Mouse (Mus musculus): ENCODE results near the gene B3gnt2. TPM values are rescaled to one million over a fixed set of nuclear protein-coding genes. Genes with fewer than 3 reads are reported as not detected.
A peak's percentile ranks its signal among the peaks of the same experiment; 100 is the strongest.

The B3gnt2 gene
- polyA plus RNA-seq, 1 experiment from 2014 or later: 7.5 TPM

DNA sequence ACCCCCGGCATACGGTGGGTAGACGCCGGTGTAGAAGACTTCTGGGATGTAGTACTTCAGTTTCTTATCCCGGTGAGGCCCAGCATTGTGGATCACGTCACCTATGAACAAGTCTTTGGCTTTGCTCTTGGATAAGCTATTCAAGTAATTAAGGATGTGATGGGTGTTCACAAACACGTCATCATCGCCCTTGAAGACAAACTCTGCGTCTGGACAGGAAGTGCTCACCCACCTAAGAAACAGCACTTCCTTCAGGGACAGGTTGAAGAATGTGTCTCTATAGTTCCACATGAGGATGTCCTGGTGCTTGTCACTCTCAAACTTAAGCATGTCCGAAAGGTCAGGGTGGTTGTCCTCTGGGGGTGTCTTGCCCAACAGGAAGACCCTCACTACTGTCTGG is 24.5 kb downstream of the B3gnt2 start:
- H3K9ac ChIP-seq: no peak overlapping the region
- H3K4me1 ChIP-seq (ENCODE audit: insufficient read depth): no peaks in the 10 kb centered on the region
- peaks cover 6% of the 10 kb centered on the region; the same call in 1 of the 2 replicates for H3K36me3 ChIP-seq (ENCODE audit: insufficient read depth)
- ATAC-seq (ENCODE audit: insufficient read depth): no peak
- 87% methylated on average over 10 of the region's 10 CpGs for WGBS
- H3K4me3 ChIP-seq (ENCODE audit: low read depth, low read length): no peak overlapping the region
- no peak for TF ChIP-seq CTCF (IDR thresholded peaks at IDR 0.05; ENCODE audit: low read depth)
- no peaks in the 10 kb centered on the region for H3K9me3 ChIP-seq (ENCODE audit: low read depth, low read length)
- no peaks in the 10 kb centered on the region for H3K27me3 ChIP-seq (ENCODE audit: insufficient read depth, low read length)
- DNase-seq: no peak
- H3K27ac ChIP-seq (ENCODE audit: low read depth): no peak overlapping the region
- H3K4me2 ChIP-seq: no peak overlapping the region

DNA sequence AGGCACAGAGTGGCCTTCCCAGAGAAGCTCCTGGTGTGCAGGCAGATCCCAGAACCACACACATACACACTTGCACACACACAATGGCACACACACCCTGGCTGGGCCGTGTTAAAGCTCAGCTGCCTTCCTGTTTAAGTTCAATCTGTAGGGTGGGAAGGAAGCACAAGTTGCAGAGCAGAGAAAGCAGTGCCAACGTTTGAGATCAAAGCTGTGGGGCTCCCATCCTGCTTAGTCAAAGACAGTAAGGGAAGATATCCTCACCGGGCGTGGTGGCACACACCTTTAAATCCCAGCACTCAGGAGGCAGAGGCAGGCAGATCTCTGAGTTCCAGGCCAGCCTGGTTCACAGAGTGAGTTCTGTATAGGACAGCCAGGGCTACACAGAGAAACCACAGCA is 28.2 kb downstream of the B3gnt2 start:
- no peak overlapping the region for H3K4me3 ChIP-seq (ENCODE audit: low read depth, low read length)
- H3K36me3 ChIP-seq (ENCODE audit: insufficient read depth): peaks cover 6% of the 10 kb centered on the region; the same call in 1 of the 2 replicates
- H3K9me3 ChIP-seq (ENCODE audit: low read depth, low read length): no peaks in the 10 kb centered on the region
- H3K4me1 ChIP-seq (ENCODE audit: insufficient read depth): no peaks in the 10 kb centered on the region
- ATAC-seq (ENCODE audit: insufficient read depth) (no peak), DNase-seq (no peak)
- H3K4me2 ChIP-seq: no peak overlapping the region
- no peak for TF ChIP-seq CTCF (IDR thresholded peaks at IDR 0.05; ENCODE audit: low read depth)
- no peak overlapping the region for H3K9ac ChIP-seq
- H3K27ac ChIP-seq (ENCODE audit: low read depth): no peak overlapping the region
- WGBS: 67% methylated on average over 4 of the region's 4 CpGs
- no peaks in the 10 kb centered on the region for H3K27me3 ChIP-seq (ENCODE audit: insufficient read depth, low read length)

- Histone ChIP-seq H3K9ac (no peak overlapping the region), H3K27ac (ENCODE audit: low read depth) (no peak overlapping the region), H3K4me1 (ENCODE audit: insufficient read depth) (no peaks in the 10 kb centered on the region), H3K36me3 (ENCODE audit: insufficient read depth) (peaks cover 6% of the 10 kb centered on the region; the same call in 1 of the 2 replicates), H3K4me3 (ENCODE audit: low read depth, low read length) (no peak overlapping the region), H3K27me3 (ENCODE audit: insufficient read depth, low read length) (no peaks in the 10 kb centered on the region), H3K4me2 (no peak overlapping the region), H3K9me3 (ENCODE audit: low read depth, low read length) (no peaks in the 10 kb centered on the region)
- DNase-seq (no peak), ATAC-seq (ENCODE audit: insufficient read depth) (no peak)
- WGBS: 77% methylated on average over 11 of the region's 11 CpGs
- no peak for TF ChIP-seq CTCF (IDR thresholded peaks at IDR 0.05; ENCODE audit: low read depth)
Observed at GRCm38 (mm10) chr11:22831916-22832315, 28.8 kb downstream of the B3gnt2 start.

GRCm38 (mm10) chr11:22830684-22831083 is 30.1 kb downstream of the B3gnt2 start:
- Histone ChIP-seq H3K9ac (no peak overlapping the region), H3K4me2 (no peak overlapping the region), H3K4me3 (ENCODE audit: low read depth, low read length) (no peak overlapping the region), H3K36me3 (ENCODE audit: insufficient read depth) (peaks cover 6% of the 10 kb centered on the region; the same call in 1 of the 2 replicates), H3K27me3 (ENCODE audit: insufficient read depth, low read length) (no peaks in the 10 kb centered on the region), H3K9me3 (ENCODE audit: low read depth, low read length) (no peaks in the 10 kb centered on the region), H3K27ac (ENCODE audit: low read depth) (no peak overlapping the region), H3K4me1 (ENCODE audit: insufficient read depth) (no peaks in the 10 kb centered on the region)
- DNase-seq (no peak), ATAC-seq (ENCODE audit: insufficient read depth) (no peak; the same call in 1 of the 2 replicates)
- TF ChIP-seq CTCF (IDR thresholded peaks at IDR 0.05; ENCODE audit: low read depth): no peak
- whole genome bisulfite sequencing: 71% methylated on average over 6 of the region's 6 CpGs

- ATAC-seq (ENCODE audit: insufficient read depth) (no peak), DNase-seq (no peak)
- H3K36me3 ChIP-seq (ENCODE audit: insufficient read depth): peaks cover 6% of the 10 kb centered on the region; the same call in 1 of the 2 replicates
- WGBS: 50% methylated on average over 5 of the region's 5 CpGs
- no peaks in the 10 kb centered on the region for H3K9me3 ChIP-seq (ENCODE audit: low read depth, low read length)
- H3K27ac ChIP-seq (ENCODE audit: low read depth): 0 out of 2 replicates have a peak overlapping the region, but pooled peaks have one; percentile 20
- H3K9ac ChIP-seq: no peak overlapping the region
- TF ChIP-seq CTCF (IDR thresholded peaks at IDR 0.05; ENCODE audit: low read depth): no peak
- H3K4me3 ChIP-seq (ENCODE audit: low read depth, low read length): no peak overlapping the region
- no peaks in the 10 kb centered on the region for H3K27me3 ChIP-seq (ENCODE audit: insufficient read depth, low read length)
- no peak overlapping the region for H3K4me2 ChIP-seq
- H3K4me1 ChIP-seq (ENCODE audit: insufficient read depth): no peaks in the 10 kb centered on the region
Observed at GRCm38 (mm10) chr11:22830179-22830611, 30.6 kb downstream of the B3gnt2 start.

DNA sequence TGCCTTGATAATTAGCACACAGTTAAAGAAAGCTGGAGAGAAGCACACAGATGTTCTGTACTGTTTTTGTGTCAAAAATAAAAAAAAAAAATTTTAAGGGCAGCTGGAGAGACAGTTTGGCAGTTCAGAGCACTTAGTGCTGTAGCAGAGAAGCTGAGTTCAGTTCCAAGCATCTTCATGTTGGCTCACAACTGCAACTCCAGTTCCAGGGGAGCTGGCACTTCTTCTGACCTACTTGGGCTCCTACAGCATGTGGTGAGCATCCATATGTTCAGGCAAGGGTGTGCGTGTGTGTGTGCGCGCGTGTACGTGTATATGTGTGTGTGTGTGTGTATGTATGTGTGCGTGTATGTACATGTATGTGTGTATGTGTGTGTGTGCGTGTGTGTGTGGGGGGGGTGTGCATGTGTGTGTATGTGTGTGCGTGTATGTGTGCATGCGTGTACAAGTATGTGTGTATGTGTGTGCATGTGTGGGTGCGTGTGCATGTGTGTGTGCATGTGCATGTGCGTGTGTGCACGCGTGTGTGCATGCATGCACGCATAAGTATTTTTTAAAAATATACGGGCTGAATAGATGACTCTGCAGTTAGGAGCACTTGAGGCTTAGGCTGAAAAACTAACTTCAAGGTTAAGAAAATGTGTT is 31.7 kb downstream of the B3gnt2 start:
- WGBS: 97% methylated on average over 15 of the region's 15 CpGs
- Histone ChIP-seq H3K4me2 (no peak overlapping the region), H3K27ac (ENCODE audit: low read depth) (no peak overlapping the region), H3K36me3 (ENCODE audit: insufficient read depth) (peaks cover 3% of the 10 kb centered on the region; the same call in 1 of the 2 replicates), H3K27me3 (ENCODE audit: insufficient read depth, low read length) (no peaks in the 10 kb centered on the region), H3K9me3 (ENCODE audit: low read depth, low read length) (no peaks in the 10 kb centered on the region), H3K9ac (no peak overlapping the region), H3K4me3 (ENCODE audit: low read depth, low read length) (no peak overlapping the region), H3K4me1 (ENCODE audit: insufficient read depth) (no peaks in the 10 kb centered on the region)
- no peak for TF ChIP-seq CTCF (IDR thresholded peaks at IDR 0.05; ENCODE audit: low read depth)
- ATAC-seq (ENCODE audit: insufficient read depth) (no peak), DNase-seq (no peak)

- 80% methylated on average over 4 of the region's 4 CpGs for WGBS
- ATAC-seq (ENCODE audit: insufficient read depth) (no peak), DNase-seq (no peak)
- H3K36me3 ChIP-seq (ENCODE audit: insufficient read depth): no peaks in the 10 kb centered on the region
- no peaks in the 10 kb centered on the region for H3K4me1 ChIP-seq (ENCODE audit: insufficient read depth)
- no peak overlapping the region for H3K9ac ChIP-seq
- H3K9me3 ChIP-seq (ENCODE audit: low read depth, low read length): no peaks in the 10 kb centered on the region
- no peak for TF ChIP-seq CTCF (IDR thresholded peaks at IDR 0.05; ENCODE audit: low read depth)
- H3K27ac ChIP-seq (ENCODE audit: low read depth): no peak overlapping the region
- H3K27me3 ChIP-seq (ENCODE audit: insufficient read depth, low read length): no peaks in the 10 kb centered on the region
- no peak overlapping the region for H3K4me2 ChIP-seq
- H3K4me3 ChIP-seq (ENCODE audit: low read depth, low read length): no peak overlapping the region
Observed at GRCm38 (mm10) chr11:22827514-22828080, 33.2 kb downstream of the B3gnt2 start.

Measured in lung, embryonic 14.5 days (tissue).